Mouse (Mus musculus) ES-Bruce4 (cell line): ENCODE results near the gene Psap.
A peak's percentile ranks its signal among the peaks of the same experiment; 100 is the strongest.

Source experiments
- CTCF ChIP-seq: IDR thresholded peaks from one replicate; pipeline ENCODE4 v1.8.1; 2011; ENCODE audit warnings: low read depth, low read length
- EP300 ChIP-seq: IDR thresholded peaks from 2 replicates; pipeline ENCODE4 v1.6.1; 2011; ENCODE audit warnings: low read depth, low read length; ENCODE audit not compliant: insufficient read depth

GRCm38 (mm10) chr10:60349056-60349455 lies 71.6 kb downstream of the Psap start:
- TF ChIP-seq EP300 (0 out of 2 replicates have a peak, but pooled peaks have one; percentile 50), CTCF (no peak)
